Mouse (Mus musculus): ENCODE measurements around the gene Pygo2. TPM values are rescaled to one million over a fixed set of nuclear protein-coding genes. Genes with fewer than 3 reads are reported as not detected.
A peak's percentile ranks its signal among the peaks of the same experiment; 100 is the strongest.

The Pygo2 gene
- polyA plus RNA-seq, 1 experiment from 2014 or later = 62.4 TPM

- peak within 1 kb of the TSS; percentile 53 for H3K9ac ChIP-seq (replicated peaks)
- no peaks in the 10 kb centered on the region for H3K27me3 ChIP-seq
- H3K4me3 ChIP-seq (replicated peaks) = peak within 1 kb of the TSS; percentile 55
- peaks cover 56% of the 10 kb centered on the region for H3K36me3 ChIP-seq
- peak within 1 kb of the TSS; percentile 45; the same call in 1 of the 2 replicates for H3K27ac ChIP-seq
- H3K9me3 ChIP-seq = no peaks in the 10 kb centered on the region
- peak; percentile 99 for ATAC-seq (ENCODE audit: insufficient number of reproducible peaks, insufficient read depth, low FRiP score, low TSS enrichment, low read depth)
- 8% methylated on average over 28 of the region's 28 CpGs for WGBS
- H3K4me1 ChIP-seq (replicated peaks) = peaks cover 13% of the 10 kb centered on the region
- peak within 1 kb of the TSS; percentile 68 for H3K4me2 ChIP-seq
Observed at GRCm38 (mm10) chr3:89411490-89412393, 18.3 kb upstream of the Pygo2 start, which contains the start of gene Flad1. Flad1 (minus strand) TSS chr3:89411870.

- 98% methylated on average over 8 of the region's 8 CpGs for WGBS
- H3K27me3 ChIP-seq = no peaks in the 10 kb centered on the region
- peaks cover 27% of the 10 kb centered on the region for H3K4me1 ChIP-seq (replicated peaks)
- H3K4me3 ChIP-seq (replicated peaks) = 0 out of 2 replicates have a peak overlapping the region, but pooled peaks have one; percentile 60
- H3K36me3 ChIP-seq = peaks cover 36% of the 10 kb centered on the region
- H3K4me2 ChIP-seq = peak overlapping the region; percentile 80
- H3K27ac ChIP-seq = no peak overlapping the region
- H3K9me3 ChIP-seq = no peaks in the 10 kb centered on the region
- H3K9ac ChIP-seq (replicated peaks) = no peak overlapping the region
- no peak for ATAC-seq (ENCODE audit: insufficient number of reproducible peaks, insufficient read depth, low FRiP score, low TSS enrichment, low read depth)
Observed at GRCm38 (mm10) chr3:89416158-89416557, 13.9 kb upstream of the Pygo2 start.

- no peak for ATAC-seq (ENCODE audit: insufficient number of reproducible peaks, insufficient read depth, low FRiP score, low TSS enrichment, low read depth)
- peaks cover 35% of the 10 kb centered on the region for H3K4me1 ChIP-seq (replicated peaks)
- H3K27me3 ChIP-seq = no peaks in the 10 kb centered on the region
- H3K27ac ChIP-seq = peak overlapping the region; percentile 97
- H3K36me3 ChIP-seq = peaks cover 36% of the 10 kb centered on the region
- H3K4me3 ChIP-seq (replicated peaks) = peak overlapping the region; percentile 60
- peak overlapping the region; percentile 66 for H3K9ac ChIP-seq (replicated peaks)
- peak overlapping the region; percentile 80 for H3K4me2 ChIP-seq
- H3K9me3 ChIP-seq = no peaks in the 10 kb centered on the region
- 38% methylated on average over 2 of the region's 2 CpGs for WGBS
Observed at GRCm38 (mm10) chr3:89417131-89417530, 12.9 kb upstream of the Pygo2 start.

- Histone ChIP-seq H3K9ac (replicated peaks) (peak overlapping the region; percentile 66), H3K4me3 (replicated peaks) (peak overlapping the region; percentile 60), H3K27ac (peak overlapping the region; percentile 97), H3K27me3 (no peaks in the 10 kb centered on the region), H3K36me3 (peaks cover 39% of the 10 kb centered on the region), H3K4me1 (replicated peaks) (peaks cover 42% of the 10 kb centered on the region), H3K4me2 (peak overlapping the region; percentile 80), H3K9me3 (no peaks in the 10 kb centered on the region)
- ATAC-seq (ENCODE audit: insufficient number of reproducible peaks, insufficient read depth, low FRiP score, low TSS enrichment, low read depth) = peak; percentile 53
- WGBS = 0% methylated on average over 20 of the region's 20 CpGs
Observed at GRCm38 (mm10) chr3:89417840-89418169, 12.2 kb upstream of the Pygo2 start.

- H3K27me3 ChIP-seq = no peaks in the 10 kb centered on the region
- peak within 1 kb of the TSS; percentile 60 for H3K4me3 ChIP-seq (replicated peaks)
- ATAC-seq (ENCODE audit: insufficient number of reproducible peaks, insufficient read depth, low FRiP score, low TSS enrichment, low read depth) = peak; percentile 95
- peak within 1 kb of the TSS; percentile 97 for H3K27ac ChIP-seq
- H3K9ac ChIP-seq (replicated peaks) = peak within 1 kb of the TSS; percentile 66
- under 1% methylated on average over 39 of the region's 39 CpGs for WGBS
- H3K4me1 ChIP-seq (replicated peaks) = peaks cover 47% of the 10 kb centered on the region
- H3K9me3 ChIP-seq = no peaks in the 10 kb centered on the region
- H3K4me2 ChIP-seq = peak within 1 kb of the TSS; percentile 80
- H3K36me3 ChIP-seq = peaks cover 40% of the 10 kb centered on the region
Observed at GRCm38 (mm10) chr3:89418170-89418860, 11.7 kb upstream of the Pygo2 start, which contains the start of the genes Cks1b and Shc1. Cks1b (minus strand) TSS chr3:89418383. Shc1 (plus strand) TSS chr3:89418443.

- Histone ChIP-seq H3K4me2 (peak overlapping the region; percentile 80), H3K27me3 (no peaks in the 10 kb centered on the region), H3K9ac (replicated peaks) (peak overlapping the region; percentile 62), H3K4me3 (replicated peaks) (peak overlapping the region; percentile 60), H3K36me3 (peaks cover 43% of the 10 kb centered on the region), H3K4me1 (replicated peaks) (peaks cover 48% of the 10 kb centered on the region), H3K9me3 (no peaks in the 10 kb centered on the region), H3K27ac (peak overlapping the region; percentile 97)
- ATAC-seq (ENCODE audit: insufficient number of reproducible peaks, insufficient read depth, low FRiP score, low TSS enrichment, low read depth) = 0 out of 2 replicates have a peak, but pooled peaks have one; percentile 4
- WGBS = 1% methylated on average over 16 of the region's 16 CpGs
Observed at GRCm38 (mm10) chr3:89418861-89419250, 11.2 kb upstream of the Pygo2 start.

- peaks cover 48% of the 10 kb centered on the region for H3K4me1 ChIP-seq (replicated peaks)
- peak overlapping the region; percentile 60 for H3K4me3 ChIP-seq (replicated peaks)
- peak overlapping the region; percentile 80 for H3K4me2 ChIP-seq
- WGBS = 1% methylated on average over 9 of the region's 9 CpGs
- H3K36me3 ChIP-seq = peaks cover 43% of the 10 kb centered on the region
- H3K27me3 ChIP-seq = no peaks in the 10 kb centered on the region
- peak overlapping the region; percentile 97 for H3K27ac ChIP-seq
- peak overlapping the region; percentile 62 for H3K9ac ChIP-seq (replicated peaks)
- H3K9me3 ChIP-seq = no peaks in the 10 kb centered on the region
- no peak for ATAC-seq (ENCODE audit: insufficient number of reproducible peaks, insufficient read depth, low FRiP score, low TSS enrichment, low read depth)
Observed at GRCm38 (mm10) chr3:89419571-89419970, 10.4 kb upstream of the Pygo2 start.

- Histone ChIP-seq H3K27ac (peak overlapping the region; percentile 97), H3K4me1 (replicated peaks) (peaks cover 48% of the 10 kb centered on the region), H3K4me3 (replicated peaks) (peak overlapping the region; percentile 60), H3K9me3 (no peaks in the 10 kb centered on the region), H3K4me2 (peak overlapping the region; percentile 80), H3K9ac (replicated peaks) (peak overlapping the region; percentile 62), H3K36me3 (peaks cover 43% of the 10 kb centered on the region), H3K27me3 (no peaks in the 10 kb centered on the region)
- no peak for ATAC-seq (ENCODE audit: insufficient number of reproducible peaks, insufficient read depth, low FRiP score, low TSS enrichment, low read depth)
- 12% methylated on average over 3 of the region's 3 CpGs for WGBS
Observed at GRCm38 (mm10) chr3:89419981-89420380, 10.0 kb upstream of the Pygo2 start.

GRCm38 (mm10) chr3:89420421-89420820, 9.6 kb upstream of the Pygo2 start:
- ATAC-seq (ENCODE audit: insufficient number of reproducible peaks, insufficient read depth, low FRiP score, low TSS enrichment, low read depth) = no peak
- Histone ChIP-seq H3K36me3 (peaks cover 43% of the 10 kb centered on the region), H3K27me3 (no peaks in the 10 kb centered on the region), H3K4me3 (replicated peaks) (peak overlapping the region; percentile 44; the same call in 1 of the 2 replicates), H3K27ac (peak overlapping the region; percentile 86), H3K4me1 (replicated peaks) (peaks cover 48% of the 10 kb centered on the region), H3K9ac (replicated peaks) (0 out of 2 replicates have a peak overlapping the region, but pooled peaks have one; percentile 42), H3K9me3 (no peaks in the 10 kb centered on the region), H3K4me2 (peak overlapping the region; percentile 80)
- 51% methylated on average over 2 of the region's 2 CpGs for WGBS

GRCm38 (mm10) chr3:89421002-89421774, 8.8 kb upstream of the Pygo2 start:
- Histone ChIP-seq H3K9me3 (no peaks in the 10 kb centered on the region), H3K27me3 (no peaks in the 10 kb centered on the region), H3K27ac (peak overlapping the region; percentile 86), H3K4me2 (peak overlapping the region; percentile 80), H3K4me3 (replicated peaks) (peak overlapping the region; percentile 44), H3K9ac (replicated peaks) (peak overlapping the region; percentile 71), H3K4me1 (replicated peaks) (peaks cover 47% of the 10 kb centered on the region), H3K36me3 (peaks cover 42% of the 10 kb centered on the region)
- WGBS = 4% methylated on average over 11 of the region's 11 CpGs
- ATAC-seq (ENCODE audit: insufficient number of reproducible peaks, insufficient read depth, low FRiP score, low TSS enrichment, low read depth) = peak; percentile 57
